Mouse (Mus musculus): ENCODE measurements around the gene Nosip. TPM values are rescaled to one million over a fixed set of nuclear protein-coding genes. Genes with fewer than 3 reads are reported as not detected.

Nosip gene
- total and polyA plus RNA-seq, 3 experiments: 72.4 to 86.8 (median 81.4) TPM

- in situ Hi-C loops (cut with MboI; ENCODE audit: low pct_ligation_motif_present, low pct_unique_long_range_greater_than_20kb, low sequenced_read_pairs): no loop called here
- Histone ChIP-seq H3K27ac (ENCODE audit: insufficient read depth, low read depth) (no peak overlapping the region), H3K4me2 (ENCODE audit: insufficient read depth, low read depth, poor library complexity, severe bottlenecking) (no peak overlapping the region), H3K4me1 (ENCODE audit: control insufficient read depth in 1 of 2, insufficient read depth in 2 of 2) (peaks cover 0 to 12% of the 10 kb centered on the region in 2 experiments; a peak in 2 of 4 replicates), H3K9ac (ENCODE audit: insufficient read depth, low read depth) (no peak overlapping the region), H3K36me3 (replicated peaks in 1 of 2; ENCODE audit: control insufficient read depth in 1 of 2, insufficient read depth in 1 of 2, low read length in 1 of 2) (no peaks in the 10 kb centered on the region), H3K9me3 (replicated peaks; ENCODE audit: low read length) (no peaks in the 10 kb centered on the region), H3K79me2 (replicated peaks; ENCODE audit: control insufficient read depth, extremely low read depth, insufficient read depth, poor library complexity, severe bottlenecking) (no peaks in the 10 kb centered on the region), H3K4me3 (replicated peaks in 1 of 3; ENCODE audit: low read depth in 2 of 3, low read length in 2 of 3, poor library complexity in 1 of 3) (no peak overlapping the region), H3K27me3 (replicated peaks) (no peaks in the 10 kb centered on the region)
- dilution Hi-C loops (cut with MboI; ENCODE audit: extremely low pct_ligation_motif_present, extremely low pct_unique_long_range_greater_than_20kb, low sequenced_read_pairs): no loop called here
- DNase-seq (ENCODE audit: extremely low read depth): no peak
- TF ChIP-seq CHD1 (IDR thresholded peaks at IDR 0.05; ENCODE audit: low read depth, low read length) (no peak), TCF12 (IDR thresholded peaks at IDR 0.05; ENCODE audit: low read depth, low read length) (no peak), UBTF (IDR thresholded peaks at IDR 0.05; ENCODE audit: low read depth, low read length) (no peak), NELFE (IDR thresholded peaks at IDR 0.05; ENCODE audit: low read depth, low read length) (no peak)
These were observed 37.8 kb downstream of the Nosip start for GRCm38 (mm10) chr7:45100046-45100445.

- no peaks in the 10 kb centered on the region for H3K79me2 ChIP-seq (replicated peaks; ENCODE audit: control insufficient read depth, extremely low read depth, insufficient read depth, poor library complexity, severe bottlenecking)
- no peaks in the 10 kb centered on the region for H3K9me3 ChIP-seq (replicated peaks; ENCODE audit: low read length)
- H3K9ac ChIP-seq (ENCODE audit: insufficient read depth, low read depth): no peak overlapping the region
These were observed 40.2 kb downstream of the Nosip start for GRCm38 (mm10) chr7:45102441-45102840.

GRCm38 (mm10) chr7:45102940-45103585, 40.8 kb downstream of the Nosip start:
- no peak overlapping the region for H3K27ac ChIP-seq (ENCODE audit: insufficient read depth, low read depth)
- no peaks in the 10 kb centered on the region for H3K27me3 ChIP-seq (replicated peaks)
- H3K4me3 ChIP-seq (replicated peaks in 1 of 3; ENCODE audit: low read depth in 2 of 3, low read length in 2 of 3, poor library complexity in 1 of 3): no peak overlapping the region
- peaks cover 0 to 6% of the 10 kb centered on the region in 2 experiments; a peak in 2 of 4 replicates for H3K4me1 ChIP-seq (ENCODE audit: control insufficient read depth in 1 of 2, insufficient read depth in 2 of 2)
- in situ Hi-C loops (cut with MboI; ENCODE audit: low pct_ligation_motif_present, low pct_unique_long_range_greater_than_20kb, low sequenced_read_pairs): no loop called here
- TF ChIP-seq POLR2A (IDR thresholded peaks at IDR 0.05; ENCODE audit: low read depth, low read length) (no peak), ZC3H11A (IDR thresholded peaks at IDR 0.05; ENCODE audit: low read depth, low read length) (no peak), CHD2 (IDR thresholded peaks at IDR 0.05; ENCODE audit: low read length) (no peak), POLR2AphosphoS2 (IDR thresholded peaks at IDR 0.05; ENCODE audit: low read depth, low read length) (no peak), RAD21 (IDR thresholded peaks at IDR 0.05; ENCODE audit: low read depth, low read length) (no peak), TBP (conservative IDR thresholded peaks at IDR 0.05; ENCODE audit: low read depth, low read length) (no peak), USF1 (IDR thresholded peaks at IDR 0.05; ENCODE audit: low read depth, low read length) (no peak), TCF12 (IDR thresholded peaks at IDR 0.05; ENCODE audit: low read depth, low read length) (no peak), MAZ (IDR thresholded peaks at IDR 0.05; ENCODE audit: low read depth, low read length) (no peak), KAT2A (IDR thresholded peaks at IDR 0.05; ENCODE audit: insufficient replicate concordance, low read length) (no peak), NRF1 (IDR thresholded peaks at IDR 0.05; ENCODE audit: low read depth, low read length) (no peak), GABPA (IDR thresholded peaks at IDR 0.05; ENCODE audit: insufficient replicate concordance, low read depth, low read length) (no peak), JUN (IDR thresholded peaks at IDR 0.05; ENCODE audit: insufficient read depth, low read depth, low read length) (no peak), HCFC1 (IDR thresholded peaks at IDR 0.05; ENCODE audit: low read depth, low read length) (no peak), RCOR1 (conservative IDR thresholded peaks at IDR 0.05; ENCODE audit: low read depth, low read length) (no peak), JUND (conservative IDR thresholded peaks at IDR 0.05; ENCODE audit: low read depth, low read length) (no peak), ELF1 (IDR thresholded peaks at IDR 0.05; ENCODE audit: low read depth, low read length) (no peak)
- no peaks in the 10 kb centered on the region for H3K9me3 ChIP-seq (replicated peaks; ENCODE audit: low read length)
- no peak overlapping the region for H3K9ac ChIP-seq (ENCODE audit: insufficient read depth, low read depth)
- no peak overlapping the region for H3K4me2 ChIP-seq (ENCODE audit: insufficient read depth, low read depth, poor library complexity, severe bottlenecking)
- no peaks in the 10 kb centered on the region for H3K79me2 ChIP-seq (replicated peaks; ENCODE audit: control insufficient read depth, extremely low read depth, insufficient read depth, poor library complexity, severe bottlenecking)
- no peaks in the 10 kb centered on the region for H3K36me3 ChIP-seq (replicated peaks in 1 of 2; ENCODE audit: control insufficient read depth in 1 of 2, insufficient read depth in 1 of 2, low read length in 1 of 2)
- dilution Hi-C loops (cut with MboI; ENCODE audit: extremely low pct_ligation_motif_present, extremely low pct_unique_long_range_greater_than_20kb, low sequenced_read_pairs): no loop called here
- no peak for DNase-seq (ENCODE audit: extremely low read depth)

More at GRCm38 (mm10) chr7:45102441-45102840, 40.2 kb downstream of the Nosip start:
- in situ Hi-C loops (cut with MboI; ENCODE audit: low pct_ligation_motif_present, low pct_unique_long_range_greater_than_20kb, low sequenced_read_pairs): no loop called here
- DNase-seq (ENCODE audit: extremely low read depth): no peak
- H3K4me1 ChIP-seq (ENCODE audit: control insufficient read depth in 1 of 2, insufficient read depth in 2 of 2): peaks cover 0 to 10% of the 10 kb centered on the region in 2 experiments; a peak in 2 of 4 replicates
- no peaks in the 10 kb centered on the region for H3K27me3 ChIP-seq (replicated peaks)
- H3K4me2 ChIP-seq (ENCODE audit: insufficient read depth, low read depth, poor library complexity, severe bottlenecking): no peak overlapping the region
- TF ChIP-seq NRF1 (IDR thresholded peaks at IDR 0.05; ENCODE audit: low read depth, low read length) (no peak), USF1 (IDR thresholded peaks at IDR 0.05; ENCODE audit: low read depth, low read length) (no peak), MAX (IDR thresholded peaks at IDR 0.05; ENCODE audit: low read length) (no peak), KAT2A (IDR thresholded peaks at IDR 0.05; ENCODE audit: insufficient replicate concordance, low read length) (no peak), HCFC1 (IDR thresholded peaks at IDR 0.05; ENCODE audit: low read depth, low read length) (no peak), SIN3A (IDR thresholded peaks at IDR 0.05; ENCODE audit: low read length) (no peak)
- H3K4me3 ChIP-seq (replicated peaks in 1 of 3; ENCODE audit: low read depth in 2 of 3, low read length in 2 of 3, poor library complexity in 1 of 3): no peak overlapping the region
- dilution Hi-C loops (cut with MboI; ENCODE audit: extremely low pct_ligation_motif_present, extremely low pct_unique_long_range_greater_than_20kb, low sequenced_read_pairs): no loop called here
- H3K27ac ChIP-seq (ENCODE audit: insufficient read depth, low read depth): no peak overlapping the region
- no peaks in the 10 kb centered on the region for H3K36me3 ChIP-seq (replicated peaks in 1 of 2; ENCODE audit: control insufficient read depth in 1 of 2, insufficient read depth in 1 of 2, low read length in 1 of 2)

Data from CH12.LX (cell line).